9 mouse cellular contexts compared by ENCODE assay signal in the genomic region with DNA sequence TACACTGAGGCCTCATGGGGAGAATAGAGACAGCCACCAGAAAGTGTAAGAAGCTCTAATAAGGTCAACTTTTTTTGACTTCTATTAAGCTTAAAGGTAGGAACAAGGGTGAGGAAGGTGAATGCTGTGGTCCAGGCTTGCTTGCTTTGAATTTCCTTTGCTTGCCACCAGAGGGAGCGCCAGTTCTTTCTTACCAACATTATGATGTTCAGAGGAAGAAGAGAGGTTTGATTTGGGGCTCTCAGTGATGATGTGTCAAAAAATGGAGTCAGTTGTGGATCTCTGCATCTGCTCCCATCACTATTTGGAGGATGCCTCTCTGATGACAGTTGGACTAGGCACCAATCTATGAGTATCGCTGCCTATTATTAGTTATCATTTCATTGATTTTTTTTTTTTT. TPM values are rescaled to one million over a fixed set of nuclear protein-coding genes. Genes with fewer than 3 reads are reported as not detected.
DNase-seq lines count a peak whose midpoint lies in the region; ATAC-seq lines count a peak whose summit lies in the region.
"Had no signal": no experiment of that assay in that cellular context is flagged by ENCODE, and none has a peak within 500 bp of the region (broad histone marks: within the 10 kb centered on the region; RNA-seq: fewer than 3 reads in every experiment).

No protein-coding gene starts in this region.

- H3K36me3 ChIP-seq in hindbrain, embryonic 14.5 days (replicated peaks; ENCODE audit: control insufficient read depth, insufficient read depth): no peaks in the 10 kb centered on the region
- H3K36me3 ChIP-seq in midbrain, embryonic 14.5 days (ENCODE audit: control insufficient read depth, insufficient read depth, low read length): no peaks in the 10 kb centered on the region
- H3K36me3 ChIP-seq: neural tube, embryonic 13.5 days had no signal

- H3K27ac ChIP-seq in hindbrain, embryonic 14.5 days: no peak overlapping the region
- H3K27ac ChIP-seq in midbrain, embryonic 14.5 days (replicated peaks; ENCODE audit: low read depth, low read length): no peak overlapping the region
- H3K27ac ChIP-seq: neural tube, embryonic 13.5 days had no signal

- no peaks in the 10 kb centered on the region for H3K9me3 ChIP-seq in hindbrain, embryonic 14.5 days (ENCODE audit: control insufficient read depth, low read length)
- no peaks in the 10 kb centered on the region for H3K9me3 ChIP-seq in midbrain, embryonic 14.5 days (ENCODE audit: control insufficient read depth, low read length)
- H3K9me3 ChIP-seq: neural tube, embryonic 13.5 days had no signal

- peak; percentile 3 to 12 for DNase-seq in cerebellum, postnatal 36 days
- no peak for DNase-seq in cerebellum, adult 11 months
- peak; percentile 3 for DNase-seq in lung, postnatal 10 days
- no peak for DNase-seq in lung, postnatal 25 days (ENCODE audit: low spot score)
- DNase-seq in brain, adult 2 months (ENCODE audit: low read depth, low spot score): peak; percentile 48
- DNase-seq in hindbrain, embryonic 14.5 days (ENCODE audit: low spot score): peak; percentile 51
- DNase-seq in midbrain, embryonic 14.5 days: peak; percentile 61
- no peak for DNase-seq in gastrocnemius, postnatal 36 days

- H3K27me3 ChIP-seq in hindbrain, embryonic 14.5 days (ENCODE audit: control insufficient read depth, insufficient read depth, low read length): no peaks in the 10 kb centered on the region
- H3K27me3 ChIP-seq in midbrain, embryonic 14.5 days (ENCODE audit: control insufficient read depth, insufficient read depth, low read length): no peaks in the 10 kb centered on the region
- H3K27me3 ChIP-seq: neural tube, embryonic 13.5 days had no signal

- no peaks in the 10 kb centered on the region for H3K4me1 ChIP-seq in hindbrain, embryonic 14.5 days (replicated peaks; ENCODE audit: control insufficient read depth, insufficient read depth, low read length)
- no peaks in the 10 kb centered on the region for H3K4me1 ChIP-seq in midbrain, embryonic 14.5 days (ENCODE audit: control insufficient read depth, insufficient read depth, low read length)
- H3K4me1 ChIP-seq: neural tube, embryonic 13.5 days had no signal

- WGBS in hindbrain, embryonic 14.5 days: 43% methylated on average over 2 of the region's 2 CpGs
- 54% methylated on average over 2 of the region's 2 CpGs for WGBS in midbrain, embryonic 14.5 days

- no peak overlapping the region for H3K4me2 ChIP-seq in hindbrain, embryonic 14.5 days (replicated peaks)
- H3K4me2 ChIP-seq in midbrain, embryonic 14.5 days (ENCODE audit: low read length): no peak overlapping the region
- H3K4me2 ChIP-seq: neural tube, embryonic 13.5 days had no signal

- H3K9ac ChIP-seq in hindbrain, embryonic 14.5 days: no peak overlapping the region
- H3K9ac ChIP-seq in midbrain, embryonic 14.5 days (replicated peaks; ENCODE audit: low read length): no peak overlapping the region
- H3K9ac ChIP-seq: neural tube, embryonic 13.5 days had no signal

- ATAC-seq in hindbrain, embryonic 14.5 days (ENCODE audit: low FRiP score): no peak
- ATAC-seq in midbrain, embryonic 14.5 days (ENCODE audit: low FRiP score, low TSS enrichment): no peak; the same call in 1 of the 2 replicates

- no peak overlapping the region for H3K4me3 ChIP-seq in hindbrain, embryonic 14.5 days (replicated peaks; ENCODE audit: low read length)
- H3K4me3 ChIP-seq in midbrain, embryonic 14.5 days (replicated peaks; ENCODE audit: low read depth, low read length): no peak overlapping the region
- H3K4me3 ChIP-seq: neural tube, embryonic 13.5 days had no signal

- intact Hi-C loops in gastrocnemius, postnatal 36 days (cut with DNase I): no loop called here

RNA-seq across cellular contexts. Expression of a gene that starts 33.7 kb away (rescaled TPM):
- polyA plus RNA-seq in hindbrain, embryonic 14.5 days (2014; fragmentation: Nextera tagmentation; extraction: Ambion mirVana): not detected in 2 replicates
- not detected in 2 replicates for polyA plus RNA-seq in midbrain, embryonic 14.5 days (2014; fragmentation: Nextera tagmentation; extraction: Ambion mirVana)
- total RNA-seq in gastrocnemius, postnatal 36 days (2021): not detected
- polyA plus RNA-seq: neural tube, embryonic 13.5 days had no signal

RNA-seq across cellular contexts. Expression of a gene that starts 37.6 kb away (rescaled TPM):
- polyA plus RNA-seq in hindbrain, embryonic 14.5 days (2014; fragmentation: Nextera tagmentation; extraction: Ambion mirVana): not detected in 2 replicates
- not detected in 2 replicates for polyA plus RNA-seq in midbrain, embryonic 14.5 days (2014; fragmentation: Nextera tagmentation; extraction: Ambion mirVana)
- not detected for total RNA-seq in gastrocnemius, postnatal 36 days (2021)
- polyA plus RNA-seq: neural tube, embryonic 13.5 days had no signal

Comparison
In these comparisons a context has a peak if more than half of its experiments do, and no peak if none do; other contexts are left out.
1. DNase-seq: peak in cerebellum, postnatal 36 days (2 of 2), lung, postnatal 10 days (single experiment), brain, adult 2 months (single experiment), hindbrain, embryonic 14.5 days (single experiment) and midbrain, embryonic 14.5 days (single experiment); none in cerebellum, adult 11 months (single experiment), lung, postnatal 25 days (single experiment) and gastrocnemius, postnatal 36 days (0 of 2).